Mouse (Mus musculus) kidney, postnatal 4 days (tissue): ENCODE measurements at regions not wholly inside any gene's neighbourhood (a gene's known extent, or its start where the extent isn't known, plus 50 kb on each side); places are given as distances from the start of the nearest gene placed in this dataset.
A peak's percentile ranks its signal among the peaks of the same experiment; 100 is the strongest.

Source experiments
- DNase-seq, 2 experiments: peaks; one replicate each; pipeline ENCODE4 v3.0.0; 2021; ENCODE audit warnings: mixed read lengths in 2 of 2

DNA sequence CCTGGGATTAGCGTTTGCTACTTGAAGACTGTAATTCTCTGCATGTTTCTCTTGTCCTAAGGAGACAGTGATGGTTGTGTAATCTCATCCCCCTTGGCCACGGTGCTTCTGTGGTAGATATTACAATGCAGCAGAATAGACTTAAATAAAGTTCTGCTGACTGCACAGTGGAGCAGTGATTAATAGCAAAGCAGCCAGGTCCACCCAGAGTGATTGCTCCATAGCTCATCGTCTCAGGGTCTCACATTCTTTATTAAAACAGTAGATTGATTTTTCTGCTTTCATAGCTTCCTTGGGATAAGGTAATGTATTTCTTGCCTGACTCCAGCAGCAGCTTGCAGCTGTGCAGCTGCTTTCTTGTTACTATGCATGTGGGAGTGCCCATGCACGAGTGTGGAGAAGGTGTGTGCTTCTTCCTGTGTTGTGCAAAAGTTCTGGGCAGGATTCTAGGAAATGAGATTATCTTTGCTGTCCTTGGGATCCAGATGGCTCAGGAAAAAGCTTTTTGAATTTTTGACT, 169.9 kb upstream of the Plppr1 start:
- DNase-seq, result no peak

DNA sequence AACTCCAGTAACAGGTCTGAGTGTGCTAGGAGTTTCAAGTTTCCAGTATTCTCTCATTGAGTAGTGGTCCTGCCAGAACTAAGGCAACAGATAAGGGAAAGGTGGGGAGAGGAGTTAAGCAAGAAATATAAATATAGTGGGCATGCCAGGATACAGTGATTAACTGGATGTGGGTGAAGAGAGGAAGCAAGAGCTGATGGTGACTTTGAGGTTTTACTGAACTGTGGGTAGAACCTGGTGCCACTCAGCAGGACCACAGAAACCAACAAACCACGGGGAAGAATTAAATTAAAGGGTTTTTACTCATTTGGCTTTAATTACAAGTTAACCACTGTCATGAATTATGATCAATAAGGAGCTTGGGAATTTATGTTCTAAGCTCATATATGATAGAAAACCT, 154.5 kb upstream of the Plppr1 start:
- DNase-seq, result no peak

DNA sequence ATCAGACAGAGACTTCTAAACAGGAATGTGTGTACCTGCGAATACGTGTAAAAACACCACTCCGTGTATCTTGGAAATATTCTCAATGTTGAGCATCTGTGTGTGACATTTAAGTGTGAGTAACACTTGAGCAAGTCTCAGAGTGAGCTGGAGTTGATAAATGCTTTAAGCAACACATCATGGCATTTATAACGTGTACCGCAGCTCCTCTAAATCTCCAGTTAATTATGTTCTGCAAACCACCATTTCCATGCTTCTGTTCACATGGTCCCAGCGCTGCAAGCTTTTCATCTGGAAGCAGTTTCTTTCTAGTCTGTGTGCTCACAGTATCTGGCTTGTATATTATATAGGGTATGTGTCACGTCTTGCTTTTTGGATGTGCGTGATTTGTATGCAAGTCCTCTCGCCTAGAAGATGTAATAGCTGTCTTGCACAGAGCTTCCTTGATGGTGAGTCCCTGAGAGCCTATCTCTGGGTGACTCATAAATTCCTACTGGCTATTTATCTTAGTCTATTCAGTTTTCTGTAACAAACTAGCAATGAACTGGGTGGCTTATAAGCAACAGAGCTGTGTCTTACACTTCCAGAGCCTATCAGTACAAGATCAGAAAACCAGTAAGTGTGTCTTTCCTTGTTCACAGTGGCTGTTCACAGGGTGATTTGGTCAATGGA, 153.7 kb upstream of the Plppr1 start:
- no peak for DNase-seq

DNA sequence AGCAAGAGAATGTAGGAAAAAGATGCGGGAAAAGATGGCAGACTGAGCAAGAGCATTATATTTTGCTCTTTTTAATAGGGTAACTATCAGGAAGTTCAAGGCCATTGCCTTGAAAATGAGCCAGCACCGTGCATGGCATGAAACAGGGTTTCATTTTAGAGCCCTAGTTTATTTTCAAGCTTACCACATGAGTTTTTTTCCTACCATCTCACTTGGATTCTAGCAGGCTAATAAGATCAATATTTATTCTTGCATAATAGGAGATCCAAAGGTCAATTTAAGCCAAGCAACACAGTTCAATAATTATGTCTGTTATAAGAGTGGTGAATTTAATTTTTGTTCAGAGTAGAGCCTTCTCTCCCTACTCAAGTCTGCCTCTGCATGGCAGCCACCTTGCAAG, 149.9 kb upstream of the Plppr1 start:
- DNase-seq, result no peak

DNA sequence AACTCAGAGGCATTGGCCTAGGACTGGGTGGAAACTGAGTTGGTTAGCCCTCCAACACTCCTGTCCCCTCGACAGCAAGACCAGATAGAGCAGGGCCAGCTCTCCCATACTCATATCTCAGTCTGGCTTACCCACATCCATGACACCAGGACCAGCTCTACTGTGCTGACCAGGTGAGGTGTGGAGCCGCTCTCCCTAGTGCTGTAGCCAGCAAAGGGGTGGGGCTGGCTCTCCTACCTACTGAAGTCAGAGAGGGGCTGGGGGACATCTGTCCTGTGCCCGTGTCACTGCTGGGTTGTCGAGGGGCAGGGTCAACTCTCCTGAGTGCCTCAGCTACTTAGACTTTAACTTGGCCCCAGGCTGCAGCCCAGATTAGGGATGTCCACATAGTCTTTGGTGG, 145.8 kb upstream of the Plppr1 start:
- DNase-seq, result no peak

DNA sequence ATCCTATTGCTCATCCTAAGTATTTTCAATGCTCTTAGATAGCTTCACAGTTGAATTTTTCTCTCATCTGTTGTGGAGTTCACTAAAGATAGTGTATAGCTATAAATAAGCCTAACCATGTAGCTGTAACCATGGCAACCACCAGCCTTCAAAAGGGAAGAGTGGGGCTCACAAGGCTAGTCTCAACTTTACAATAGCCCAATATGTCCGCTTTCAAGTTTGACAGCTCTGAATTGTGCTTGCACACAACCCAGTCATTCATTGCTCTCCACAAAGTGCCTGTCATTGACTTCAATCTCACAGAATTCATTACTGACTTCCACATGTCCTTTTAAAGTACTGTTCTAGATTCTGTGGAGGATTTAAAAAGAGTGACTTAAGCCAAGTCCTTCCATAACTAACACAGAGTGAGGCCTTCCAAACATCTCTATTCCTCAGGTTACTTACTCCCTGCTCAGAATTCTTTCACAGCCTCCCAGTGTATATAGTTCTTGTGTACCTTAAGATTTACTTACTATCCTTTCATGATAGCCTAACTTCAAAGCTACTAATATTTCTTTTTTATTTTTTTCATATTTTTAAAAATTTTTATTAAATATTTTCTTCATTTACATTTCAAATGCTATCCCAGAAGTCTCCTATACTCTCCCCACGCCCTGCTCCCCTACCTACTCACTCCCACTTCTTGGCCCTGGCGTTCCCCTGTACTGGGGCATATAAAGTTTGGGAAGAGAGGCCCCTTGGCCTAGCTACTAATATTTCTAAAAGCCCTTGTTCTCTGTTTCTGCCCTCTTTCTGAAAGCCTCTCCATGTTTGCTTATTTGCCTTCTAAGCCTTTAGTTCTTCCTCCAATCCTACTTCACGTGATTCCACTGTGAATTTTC, 134.3 kb upstream of the Plppr1 start:
- DNase-seq, result no peak

DNA sequence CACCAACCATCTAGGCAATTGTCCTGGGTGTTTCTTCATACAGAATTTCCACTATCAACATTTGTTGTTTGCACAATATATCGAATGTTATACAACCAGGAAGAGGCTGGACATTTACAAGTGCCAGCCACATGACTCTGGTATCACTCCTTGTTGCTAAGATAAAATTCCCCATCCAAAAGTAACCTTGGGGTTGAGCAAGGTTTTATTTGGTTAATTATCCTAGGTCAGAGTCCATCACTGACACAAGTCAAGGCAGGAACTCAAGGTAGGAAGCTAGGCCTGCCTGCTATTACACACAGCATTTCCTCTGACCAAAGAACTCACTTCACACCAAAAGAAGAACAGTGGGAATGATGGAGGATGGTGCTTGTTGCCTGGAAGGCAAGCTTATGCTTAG, 120.7 kb upstream of the Plppr1 start:
- DNase-seq, result no peak

DNA sequence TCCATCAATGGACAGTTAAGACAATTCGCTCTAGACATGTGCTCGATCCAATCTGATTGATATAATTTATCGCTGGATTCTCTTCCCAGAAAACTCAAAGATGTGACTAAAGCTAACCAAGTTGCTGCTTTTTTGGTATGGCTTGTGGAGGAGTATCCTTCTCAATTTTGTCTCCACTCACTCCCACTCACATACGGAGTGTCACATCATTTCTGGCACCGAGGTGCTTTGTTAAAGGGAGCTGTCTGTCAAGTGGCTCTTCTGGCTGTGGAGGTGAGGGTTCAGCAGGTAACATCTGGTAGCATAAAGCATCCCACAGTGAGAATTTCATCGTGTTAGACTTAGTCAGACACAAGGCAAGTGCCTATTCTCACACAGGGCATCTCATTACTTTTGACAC, 120.2 kb upstream of the Plppr1 start:
- no peak for DNase-seq

DNA sequence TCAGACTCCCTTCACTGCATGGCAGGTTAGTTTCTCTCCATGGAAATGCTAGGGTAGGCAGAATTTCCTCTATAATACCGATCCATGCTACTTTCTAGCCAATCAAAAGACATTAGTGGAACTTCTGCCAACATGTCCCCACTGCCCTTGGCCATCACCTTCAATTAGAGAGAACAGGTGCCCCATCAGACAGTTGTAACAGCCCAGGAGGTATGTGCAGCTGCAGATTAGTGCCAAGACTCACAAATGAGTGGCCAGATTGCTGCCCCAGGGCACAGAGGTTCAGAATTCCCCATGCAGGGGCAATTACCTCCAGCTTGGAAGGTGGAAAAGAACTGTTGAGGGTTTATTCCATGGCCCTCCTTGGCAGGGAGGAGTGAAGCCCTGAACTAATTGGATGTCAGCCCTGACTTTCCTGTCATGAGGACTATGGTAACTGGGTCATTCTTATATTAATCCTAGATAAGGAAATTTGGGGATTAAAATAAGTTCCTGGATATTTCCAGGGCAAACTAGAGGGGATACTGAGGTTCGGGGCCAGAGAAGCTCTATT, 113.7 kb upstream of the Plppr1 start:
- DNase-seq, result no peak

DNA sequence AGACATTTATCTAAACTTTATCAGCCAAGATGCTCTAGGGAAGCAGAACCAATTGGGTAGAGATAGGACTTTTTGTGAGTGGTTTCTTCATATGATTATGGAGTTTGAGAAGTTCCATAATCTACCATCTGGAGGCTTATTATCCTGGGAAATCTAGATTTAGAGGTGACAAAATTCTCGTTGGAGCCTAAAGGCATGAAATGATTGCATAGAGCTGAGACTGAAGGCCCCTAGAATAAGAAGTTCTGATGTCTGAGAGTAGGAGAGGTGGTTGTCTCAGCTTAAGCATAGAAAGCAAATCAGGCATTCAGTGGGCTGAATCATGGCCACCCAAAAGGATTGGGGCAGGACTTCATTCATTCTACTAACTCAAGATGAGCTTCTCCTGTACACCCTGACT, 106.1 kb upstream of the Plppr1 start:
- DNase-seq, result no peak

DNA sequence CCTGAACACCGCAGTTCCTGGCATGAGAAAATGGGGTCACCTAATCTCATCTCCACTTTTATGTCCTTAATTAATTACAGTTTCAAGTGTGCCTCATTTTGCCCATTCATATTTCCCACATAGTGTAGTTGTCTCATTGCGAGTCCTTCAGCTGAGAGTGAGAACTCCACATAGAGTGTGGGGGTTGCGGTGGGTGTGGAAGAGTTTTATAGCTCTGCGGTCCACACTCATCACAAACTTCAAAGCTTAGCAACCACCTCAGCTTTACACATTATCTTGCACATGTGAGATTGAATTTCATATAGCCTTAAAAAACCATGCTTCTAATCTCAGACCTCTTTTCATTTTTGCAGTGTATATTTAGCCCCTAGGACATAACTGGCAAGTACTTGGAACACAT, 83.3 kb upstream of the Plppr1 start:
- DNase-seq, result no peak

DNA sequence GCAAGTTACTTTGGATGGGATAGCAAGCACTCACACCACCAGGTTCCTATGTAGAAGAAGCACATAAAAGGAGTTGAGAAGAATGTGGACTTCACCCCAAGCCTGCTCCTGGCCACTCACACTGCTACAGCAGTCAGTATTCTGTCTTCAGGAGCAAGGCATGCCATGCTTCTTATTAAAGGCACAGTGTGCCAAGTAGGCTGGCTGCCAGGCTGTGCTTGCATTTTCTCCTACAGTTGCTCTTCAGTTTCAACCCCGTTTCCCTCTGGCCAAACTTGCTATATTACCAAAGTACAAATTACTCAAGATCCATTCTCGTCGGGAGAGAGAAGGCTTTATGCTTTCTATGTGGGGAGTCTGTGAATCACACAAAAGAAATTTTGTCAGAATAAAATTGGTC, 67.1 kb upstream of the Plppr1 start:
- DNase-seq, result peak in 1 of 2 experiments; percentile 3
